Comparison of ENCODE assay signal across 18 mouse cellular contexts in genomic region chr7:62415222-62415621, GRCm38 (mm10). TPM values are rescaled to one million over a fixed set of nuclear protein-coding genes. Genes with fewer than 3 reads are reported as not detected.
A peak's percentile ranks its signal among the peaks of the same experiment; 100 is the strongest.
DNase-seq lines count a peak whose midpoint lies in the region; ATAC-seq lines count a peak whose summit lies in the region.
"Had no signal": no experiment of that assay in that cellular context is flagged by ENCODE, and none has a peak within 500 bp of the region (broad histone marks: within the 10 kb centered on the region; RNA-seq: fewer than 3 reads in every experiment).

No protein-coding gene starts in this region.

- 42% methylated on average over 1 of the region's 1 CpGs for WGBS in hindbrain, embryonic 11.5 days
- 43% methylated on average over 1 of the region's 1 CpGs for WGBS in hindbrain, embryonic 16.5 days
- 50% methylated on average over 1 of the region's 1 CpGs for WGBS in forebrain, embryonic 14.5 days
- WGBS in midbrain, embryonic 10.5 days = 49% methylated on average over 1 of the region's 1 CpGs

- H3K4me2 ChIP-seq in hindbrain, embryonic 11.5 days (replicated peaks; ENCODE audit: low read depth, low read length) = no peak overlapping the region
- H3K4me2 ChIP-seq in hindbrain, embryonic 16.5 days (ENCODE audit: low read length) = no peak overlapping the region
- H3K4me2 ChIP-seq in forebrain, embryonic 14.5 days (ENCODE audit: low read length) = no peak overlapping the region
- H3K4me2 ChIP-seq: embryonic facial prominence, embryonic 15.5 days had no signal

- no peaks in the 10 kb centered on the region for H3K9me3 ChIP-seq in hindbrain, embryonic 11.5 days (ENCODE audit: control insufficient read depth, low read length)
- H3K9me3 ChIP-seq in hindbrain, embryonic 16.5 days (ENCODE audit: control insufficient read depth, low read length) = no peaks in the 10 kb centered on the region; the same call in 1 of the 2 replicates
- H3K9me3 ChIP-seq in forebrain, embryonic 14.5 days (replicated peaks; ENCODE audit: control insufficient read depth, low read length) = no peaks in the 10 kb centered on the region; the same call in 1 of the 2 replicates
- H3K9me3 ChIP-seq in midbrain, embryonic 10.5 days (replicated peaks) = peaks cover 28% of the 10 kb centered on the region
- H3K9me3 ChIP-seq: embryonic facial prominence, embryonic 15.5 days had no signal

- no peaks in the 10 kb centered on the region for H3K27me3 ChIP-seq in hindbrain, embryonic 11.5 days (ENCODE audit: control insufficient read depth, insufficient read depth, low read length)
- H3K27me3 ChIP-seq in hindbrain, embryonic 16.5 days (replicated peaks; ENCODE audit: control insufficient read depth, insufficient read depth, low read length) = no peaks in the 10 kb centered on the region
- no peaks in the 10 kb centered on the region for H3K27me3 ChIP-seq in forebrain, embryonic 14.5 days (replicated peaks; ENCODE audit: control insufficient read depth, insufficient read depth, low read length)
- no peaks in the 10 kb centered on the region for H3K27me3 ChIP-seq in midbrain, embryonic 10.5 days (ENCODE audit: low read depth, poor library complexity, severe bottlenecking)
- H3K27me3 ChIP-seq: CH12.LX; embryonic facial prominence, embryonic 15.5 days had no signal

- H3K4me1 ChIP-seq in hindbrain, embryonic 11.5 days (replicated peaks; ENCODE audit: control insufficient read depth, insufficient read depth, low read length) = 0 out of 2 replicates have a peak, but pooled peaks cover 2% of the 10 kb centered on the region
- H3K4me1 ChIP-seq in hindbrain, embryonic 16.5 days (ENCODE audit: control insufficient read depth, insufficient read depth, low read depth, low read length) = peaks cover 4% of the 10 kb centered on the region; the same call in 1 of the 2 replicates
- no peaks in the 10 kb centered on the region for H3K4me1 ChIP-seq in forebrain, embryonic 14.5 days (ENCODE audit: control insufficient read depth, insufficient read depth, low read length)
- H3K4me1 ChIP-seq in midbrain, embryonic 10.5 days = peaks cover 42% of the 10 kb centered on the region

- H3K4me3 ChIP-seq in hindbrain, embryonic 11.5 days (ENCODE audit: low read depth, low read length) = no peak overlapping the region
- H3K4me3 ChIP-seq in hindbrain, embryonic 16.5 days (ENCODE audit: low read length) = no peak overlapping the region
- H3K4me3 ChIP-seq in forebrain, embryonic 14.5 days (ENCODE audit: low read depth, low read length) = no peak overlapping the region
- peak overlapping the region; percentile 80; the same call in 1 of the 2 replicates for H3K4me3 ChIP-seq in midbrain, embryonic 10.5 days
- H3K4me3 ChIP-seq: embryonic facial prominence, embryonic 15.5 days had no signal

- peak overlapping the region; percentile 2; the same call in 1 of the 2 replicates for H3K9ac ChIP-seq in hindbrain, embryonic 11.5 days (ENCODE audit: low read depth, low read length)
- no peak overlapping the region for H3K9ac ChIP-seq in hindbrain, embryonic 16.5 days (ENCODE audit: low read depth, low read length)
- peak overlapping the region; percentile 37; the same call in 1 of the 2 replicates for H3K9ac ChIP-seq in forebrain, embryonic 14.5 days (ENCODE audit: low read length)
- H3K9ac ChIP-seq: embryonic facial prominence, embryonic 15.5 days; liver, postnatal 0 days had no signal

- peak overlapping the region; percentile 73 for H3K27ac ChIP-seq in hindbrain, embryonic 11.5 days (ENCODE audit: low read depth, low read length)
- H3K27ac ChIP-seq in hindbrain, embryonic 16.5 days (ENCODE audit: low read depth, low read length) = no peak overlapping the region
- H3K27ac ChIP-seq in forebrain, embryonic 14.5 days (ENCODE audit: low read depth, low read length) = peak overlapping the region; percentile 78
- peak overlapping the region; percentile 97 for H3K27ac ChIP-seq in midbrain, embryonic 10.5 days (replicated peaks)
- H3K27ac ChIP-seq: embryonic facial prominence, embryonic 15.5 days; kidney, postnatal 0 days; stomach, postnatal 0 days had no signal

- H3K36me3 ChIP-seq in hindbrain, embryonic 11.5 days (ENCODE audit: control insufficient read depth, insufficient read depth, low read length) = no peaks in the 10 kb centered on the region
- no peaks in the 10 kb centered on the region for H3K36me3 ChIP-seq in hindbrain, embryonic 16.5 days (ENCODE audit: control insufficient read depth, insufficient read depth, low read length)
- H3K36me3 ChIP-seq in forebrain, embryonic 14.5 days (ENCODE audit: control insufficient read depth, insufficient read depth, low read length) = no peaks in the 10 kb centered on the region
- no peaks in the 10 kb centered on the region for H3K36me3 ChIP-seq in midbrain, embryonic 10.5 days
- H3K36me3 ChIP-seq: embryonic facial prominence, embryonic 15.5 days had no signal

- no peak for ATAC-seq in hindbrain, embryonic 11.5 days (ENCODE audit: low FRiP score)
- ATAC-seq in hindbrain, embryonic 16.5 days = no peak
- ATAC-seq in forebrain, embryonic 14.5 days = no peak
- ATAC-seq: liver, postnatal 0 days had no signal

- DNase-seq in hindbrain, embryonic 11.5 days (ENCODE audit: low spot score) = peak; percentile 47
- peak; percentile 73 for DNase-seq in forebrain, embryonic 14.5 days (ENCODE audit: low spot score)
- DNase-seq in midbrain, embryonic 10.5 days (ENCODE audit: low spot score) = peak; percentile 25
- no peak for DNase-seq in cerebellum, postnatal 25 days
- DNase-seq in heart, adult 11 months = no peak
- DNase-seq in ovary, adult 18-20 months (ENCODE audit: low spot score) = no peak
- DNase-seq: adrenal gland, postnatal 10 days; cerebellum, adult 11-12 months; gastrocnemius, postnatal 14 days; liver; liver, postnatal 0 days; lung, postnatal 14 days; right cerebral cortex, postnatal 25 days had no signal

RNA-seq across cellular contexts. Expression of gene Mkrn3, which starts 4.7 kb away (rescaled TPM):
- polyA plus RNA-seq in hindbrain, embryonic 11.5 days (2014; fragmentation: Nextera tagmentation; extraction: Ambion mirVana) = 16.6 and 17.5 TPM in 2 replicates
- polyA plus RNA-seq in hindbrain, embryonic 16.5 days (2015; fragmentation: Nextera tagmentation; extraction: Ambion mirVana) = 21.1 and 23.8 TPM in 2 replicates
- 20.0 and 23.7 TPM in 2 replicates for polyA plus RNA-seq in forebrain, embryonic 14.5 days (2014; fragmentation: Nextera tagmentation; extraction: Ambion mirVana)
- 18.4 and 21.2 TPM in 2 replicates for polyA plus RNA-seq in midbrain, embryonic 10.5 days (2016; fragmentation: Nextera tagmentation; extraction: Ambion mirVana)

RNA-seq across cellular contexts. Expression of gene Magel2, which starts 38.4 kb away (rescaled TPM):
- polyA plus RNA-seq in hindbrain, embryonic 11.5 days (2014; fragmentation: Nextera tagmentation; extraction: Ambion mirVana) = 9.5 and 11.3 TPM in 2 replicates
- 13.7 and 18.9 TPM in 2 replicates for polyA plus RNA-seq in hindbrain, embryonic 16.5 days (2015; fragmentation: Nextera tagmentation; extraction: Ambion mirVana)
- polyA plus RNA-seq in forebrain, embryonic 14.5 days (2014; fragmentation: Nextera tagmentation; extraction: Ambion mirVana) = 11.8 and 14.0 TPM in 2 replicates
- polyA plus RNA-seq in midbrain, embryonic 10.5 days (2016; fragmentation: Nextera tagmentation; extraction: Ambion mirVana) = 8.6 and 14.0 TPM in 2 replicates
- polyA plus RNA-seq: liver, postnatal 0 days had no signal

RNA-seq across cellular contexts. Expression of gene Peg12, which starts 49.1 kb away (rescaled TPM):
- polyA plus RNA-seq in hindbrain, embryonic 11.5 days (2014; fragmentation: Nextera tagmentation; extraction: Ambion mirVana) = 70.1 and 74.3 TPM in 2 replicates
- 8.3 and 9.8 TPM in 2 replicates for polyA plus RNA-seq in hindbrain, embryonic 16.5 days (2015; fragmentation: Nextera tagmentation; extraction: Ambion mirVana)
- polyA plus RNA-seq in forebrain, embryonic 14.5 days (2014; fragmentation: Nextera tagmentation; extraction: Ambion mirVana) = 18.9 and 25.5 TPM in 2 replicates
- polyA plus RNA-seq in midbrain, embryonic 10.5 days (2016; fragmentation: Nextera tagmentation; extraction: Ambion mirVana) = 105 and 117 TPM in 2 replicates

Comparison
In these comparisons a context has a peak if more than half of its experiments do, and no peak if none do; other contexts are left out.
1. DNase-seq: peak in hindbrain, embryonic 11.5 days (single experiment), forebrain, embryonic 14.5 days (single experiment) and midbrain, embryonic 10.5 days (single experiment); none in cerebellum, postnatal 25 days (0 of 2), heart, adult 11 months (single experiment) and ovary, adult 18-20 months (single experiment).